Mouse (Mus musculus) hindlimb bud, embryonic 11.5 days (tissue): ENCODE results near the gene Capn11.

Experiments
- DNase-seq: peaks from one replicate; pipeline ENCODE4 v3.0.0-alpha.2; 2012; ENCODE audit warnings: low read depth, low spot score; ENCODE audit errors: extremely low spot score

Capn11 gene

GRCm38 (mm10) chr17:45600267-45600666 is 58.9 kb downstream of the Capn11 start:
- DNase-seq = no peak

- no peak for DNase-seq
These were observed 59.5 kb downstream of the Capn11 start, which contains the start of gene Slc29a1 for GRCm38 (mm10) chr17:45599446-45600242. TSS of gene Slc29a1 (minus strand) at chr17:45599606.

GRCm38 (mm10) chr17:45598891-45599290 is 60.2 kb downstream of the Capn11 start:
- DNase-seq = no peak

GRCm38 (mm10) chr17:45598376-45598775 is 60.7 kb downstream of the Capn11 start:
- no peak for DNase-seq

- DNase-seq = no peak
These were observed 61.3 kb downstream of the Capn11 start for GRCm38 (mm10) chr17:45597787-45598186.

GRCm38 (mm10) chr17:45596631-45597396 is 62.3 kb downstream of the Capn11 start:
- no peak for DNase-seq

GRCm38 (mm10) chr17:45595736-45596390 is 63.3 kb downstream of the Capn11 start:
- no peak for DNase-seq

GRCm38 (mm10) chr17:45594881-45595735 is 64.0 kb downstream of the Capn11 start:
- DNase-seq = no peak

- no peak for DNase-seq
These were observed 64.9 kb downstream of the Capn11 start for GRCm38 (mm10) chr17:45594195-45594594.

- no peak for DNase-seq
These were observed 65.6 kb downstream of the Capn11 start for GRCm38 (mm10) chr17:45593479-45593878.

GRCm38 (mm10) chr17:45592606-45593431 is 66.3 kb downstream of the Capn11 start:
- DNase-seq = no peak

- DNase-seq = no peak
These were observed 67.2 kb downstream of the Capn11 start for GRCm38 (mm10) chr17:45591701-45592605.

- no peak for DNase-seq
These were observed 68.7 kb downstream of the Capn11 start for GRCm38 (mm10) chr17:45590410-45590809.

GRCm38 (mm10) chr17:45589844-45590243 is 69.3 kb downstream of the Capn11 start:
- no peak for DNase-seq

GRCm38 (mm10) chr17:45589236-45589635 is 69.9 kb downstream of the Capn11 start:
- no peak for DNase-seq

- no peak for DNase-seq
These were observed 70.8 kb downstream of the Capn11 start for GRCm38 (mm10) chr17:45588370-45588769.

- DNase-seq = no peak
These were observed 72.7 kb downstream of the Capn11 start for GRCm38 (mm10) chr17:45586449-45586837.

- DNase-seq = no peak
These were observed 73.2 kb downstream of the Capn11 start for GRCm38 (mm10) chr17:45585725-45586448.
